Mouse (Mus musculus) telencephalon, adult 2 months (tissue): Measurements from ENCODE around the gene Fmo2.

Experiments
- DNase-seq: peaks from one replicate; pipeline ENCODE4 v3.0.0-alpha.2; 2011; ENCODE audit warnings: low read depth, low spot score

Fmo2 gene

GRCm38 (mm10) chr1:162853812-162854482, 44.6 kb downstream of the Fmo2 start:
- no peak for DNase-seq

GRCm38 (mm10) chr1:162847554-162847953, 51.0 kb downstream of the Fmo2 start:
- DNase-seq, result no peak

GRCm38 (mm10) chr1:162840211-162840610, 58.3 kb downstream of the Fmo2 start:
- no peak for DNase-seq

GRCm38 (mm10) chr1:162838976-162839375, 59.5 kb downstream of the Fmo2 start:
- DNase-seq, result no peak

- no peak for DNase-seq
Observed at GRCm38 (mm10) chr1:162834342-162834741, 64.2 kb downstream of the Fmo2 start.

- DNase-seq, result no peak
Observed at GRCm38 (mm10) chr1:162832574-162832953, 66.0 kb downstream of the Fmo2 start.

GRCm38 (mm10) chr1:162831838-162832573, 66.5 kb downstream of the Fmo2 start:
- DNase-seq, result no peak
